ENCODE assay signal across 7 mouse cellular contexts in genomic region chr4:26347239-26347638, GRCm38 (mm10). TPM values are rescaled to one million over a fixed set of nuclear protein-coding genes. Genes with fewer than 3 reads are reported as not detected.
DNase-seq lines count a peak whose midpoint lies in the region; ATAC-seq lines count a peak whose summit lies in the region.

No protein-coding gene starts in this region.

- no peak overlapping the region for H3K9ac ChIP-seq in hindbrain, embryonic 14.5 days

- H3K4me1 ChIP-seq in hindbrain, embryonic 10.5 days (replicated peaks), result peaks cover 5% of the 10 kb centered on the region
- H3K4me1 ChIP-seq in hindbrain, embryonic 14.5 days (replicated peaks; ENCODE audit: control insufficient read depth, insufficient read depth, low read length), result peaks cover 14% of the 10 kb centered on the region
- H3K4me1 ChIP-seq in embryonic facial prominence, embryonic 10.5 days, result peaks cover 8% of the 10 kb centered on the region; the same call in 1 of the 2 replicates

- no peak overlapping the region for H3K4me2 ChIP-seq in hindbrain, embryonic 14.5 days (replicated peaks)

- H3K4me3 ChIP-seq in hindbrain, embryonic 10.5 days, result peak overlapping the region; percentile 79; the same call in 1 of the 2 replicates
- no peak overlapping the region for H3K4me3 ChIP-seq in hindbrain, embryonic 14.5 days (replicated peaks; ENCODE audit: low read length)
- peak overlapping the region; percentile 83 for H3K4me3 ChIP-seq in embryonic facial prominence, embryonic 10.5 days

- DNase-seq in hindbrain, embryonic 10.5 days (ENCODE audit: low spot score), result no peak
- DNase-seq in hindbrain, embryonic 14.5 days (ENCODE audit: low spot score), result no peak
- DNase-seq in 3T3-L1 (ENCODE audit: low read depth, low spot score), result peak; percentile 77
- DNase-seq in A20 (ENCODE audit: low read depth, low spot score), result peak; percentile 57
- no peak for DNase-seq in embryonic facial prominence, embryonic 10.5 days (ENCODE audit: low spot score)
- no peak for DNase-seq in left cerebral cortex, adult 18-20 months (ENCODE audit: low spot score in 2 of 2)
- DNase-seq in T-cell, adult 2 months (ENCODE audit: low spot score), result no peak

- H3K36me3 ChIP-seq in hindbrain, embryonic 10.5 days, result peaks cover 3% of the 10 kb centered on the region; the same call in 1 of the 2 replicates
- no peaks in the 10 kb centered on the region for H3K36me3 ChIP-seq in hindbrain, embryonic 14.5 days (replicated peaks; ENCODE audit: control insufficient read depth, insufficient read depth)
- peaks cover 5% of the 10 kb centered on the region; the same call in 1 of the 2 replicates for H3K36me3 ChIP-seq in embryonic facial prominence, embryonic 10.5 days (replicated peaks)

- 58% methylated on average over 2 of the region's 2 CpGs for WGBS in hindbrain, embryonic 10.5 days
- whole genome bisulfite sequencing in hindbrain, embryonic 14.5 days, result 49% methylated on average over 2 of the region's 2 CpGs
- WGBS in embryonic facial prominence, embryonic 10.5 days, result 59% methylated on average over 2 of the region's 2 CpGs

- no peaks in the 10 kb centered on the region for H3K9me3 ChIP-seq in hindbrain, embryonic 10.5 days
- H3K9me3 ChIP-seq in hindbrain, embryonic 14.5 days (ENCODE audit: control insufficient read depth, low read length), result no peaks in the 10 kb centered on the region
- H3K9me3 ChIP-seq in embryonic facial prominence, embryonic 10.5 days, result no peaks in the 10 kb centered on the region

- H3K27me3 ChIP-seq in hindbrain, embryonic 10.5 days (ENCODE audit: insufficient read depth, poor library complexity, severe bottlenecking), result no peaks in the 10 kb centered on the region
- no peaks in the 10 kb centered on the region for H3K27me3 ChIP-seq in hindbrain, embryonic 14.5 days (ENCODE audit: control insufficient read depth, insufficient read depth, low read length)
- H3K27me3 ChIP-seq in embryonic facial prominence, embryonic 10.5 days (replicated peaks; ENCODE audit: low read depth, poor library complexity, severe bottlenecking), result no peaks in the 10 kb centered on the region

- H3K27ac ChIP-seq in hindbrain, embryonic 10.5 days, result peak overlapping the region; percentile 99; the same call in 1 of the 2 replicates
- no peak overlapping the region for H3K27ac ChIP-seq in hindbrain, embryonic 14.5 days
- no peak overlapping the region for H3K27ac ChIP-seq in embryonic facial prominence, embryonic 10.5 days (replicated peaks)

- ATAC-seq in hindbrain, embryonic 14.5 days (ENCODE audit: low FRiP score), result no peak

RNA-seq across cellular contexts. Expression of gene Manea, which starts 0.5 kb away (rescaled TPM):
- polyA plus RNA-seq in hindbrain, embryonic 10.5 days (2016; fragmentation: Nextera tagmentation; extraction: Ambion mirVana), result 17.8 and 19.9 TPM in 2 replicates
- polyA plus RNA-seq in hindbrain, embryonic 14.5 days (2014; fragmentation: Nextera tagmentation; extraction: Ambion mirVana), result 24.3 and 25.1 TPM in 2 replicates
- polyA plus RNA-seq in embryonic facial prominence, embryonic 10.5 days (2016; fragmentation: Nextera tagmentation; extraction: Ambion mirVana), result 18.9 and 19.0 TPM in 2 replicates
- 10 to 100 TPM; 30.0 to 38.3 TPM for total RNA-seq in left cerebral cortex, adult 18-20 months (2021)

Comparison
In these comparisons a context has a peak if more than half of its experiments do, and no peak if none do; other contexts are left out.
1. DNase-seq: peak in 3T3-L1 (single experiment) and A20 (single experiment); none in hindbrain, embryonic 10.5 days (single experiment), hindbrain, embryonic 14.5 days (single experiment), embryonic facial prominence, embryonic 10.5 days (single experiment), left cerebral cortex, adult 18-20 months (0 of 2) and T-cell, adult 2 months (single experiment).